Mouse (Mus musculus): ENCODE data around the gene Wdfy3.

DNA sequence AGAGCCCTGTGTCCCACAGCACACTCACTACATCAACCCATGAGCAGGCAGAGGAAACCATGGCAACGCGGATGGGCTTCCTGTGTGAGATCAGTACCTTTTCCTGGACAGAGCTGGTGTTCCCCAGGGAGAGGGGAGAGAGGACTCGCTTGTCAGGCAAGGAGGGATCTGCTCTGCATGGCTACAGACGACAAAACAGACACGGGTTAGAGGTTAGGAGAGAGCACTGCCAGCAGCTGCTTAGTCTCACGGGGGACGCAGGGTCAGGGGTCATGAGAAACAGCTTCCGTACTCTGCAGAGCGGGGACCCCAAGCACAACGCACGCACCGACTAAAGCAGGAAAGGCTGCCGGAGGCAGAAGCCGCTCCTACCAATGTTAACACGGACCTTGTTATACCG, 133.8 kb downstream of the Wdfy3 start:
- TF ChIP-seq CTCF (IDR thresholded peaks at IDR 0.05; ENCODE audit: low read depth, low read length) (no peak), POLR2A (IDR thresholded peaks at IDR 0.05; ENCODE audit: extremely low read depth, insufficient read depth, low read length) (no peak)

Data from liver, adult 2 months (tissue).